Mouse (Mus musculus) layer of hippocampus, adult 8-10 months (tissue): ENCODE results near the gene Fbxw11. TPM values are rescaled to one million over a fixed set of nuclear protein-coding genes. Genes with fewer than 3 reads are reported as not detected.

Experiments used
- DNase-seq, 2 experiments: peaks; one replicate each; pipeline ENCODE4 v3.0.0; 2022; ENCODE audit warnings: low spot score in 2 of 2
- total RNA-seq, 4 experiments: library from RNA; stranded (reverse); gene quantifications; 2 replicates each; pipeline ENCODE4 v1.2.4; 2022

Gene Fbxw11
- total RNA-seq, 4 experiments from 2014 or later: 132 to 150 (median 135) TPM

DNA sequence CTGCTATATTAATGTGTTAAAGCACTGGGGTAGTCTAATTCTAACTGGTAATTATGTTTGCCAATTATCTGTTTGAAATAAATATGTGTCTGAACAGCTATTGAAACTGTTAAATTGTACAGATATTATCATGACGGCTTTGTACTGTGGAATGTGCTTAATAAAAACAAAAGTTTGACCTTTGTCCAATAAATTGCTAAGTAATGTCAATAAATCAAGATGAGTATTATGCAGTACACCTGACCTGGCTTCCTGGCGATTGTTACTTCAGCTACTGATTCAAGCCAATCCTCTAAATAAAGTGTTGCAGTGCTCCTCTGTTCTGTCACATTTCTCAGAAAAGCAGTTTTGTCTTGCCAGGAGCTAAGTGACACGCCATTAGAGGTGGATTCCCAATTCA, 104.0 kb downstream of the Fbxw11 start:
- no peak for DNase-seq

DNA sequence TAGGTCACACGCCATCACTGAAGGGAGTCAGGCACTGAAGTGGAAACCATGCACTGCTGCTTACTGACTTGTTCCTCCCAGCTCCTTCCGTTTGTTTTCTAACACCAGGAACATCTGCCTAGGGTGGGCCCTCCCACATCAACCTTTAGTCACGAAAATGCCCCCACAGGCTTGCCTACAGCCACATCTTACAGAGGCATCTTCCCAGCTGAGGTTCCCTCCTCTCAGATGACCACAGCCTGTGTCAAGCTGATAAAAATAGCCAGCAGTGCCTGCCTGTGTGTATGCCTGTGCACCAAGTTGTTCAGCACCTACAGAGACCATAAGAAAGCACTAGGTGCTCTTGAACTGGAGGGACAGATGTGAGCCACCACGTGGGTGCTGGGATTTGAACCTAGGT, 106.3 kb downstream of the Fbxw11 start:
- DNase-seq: no peak

GRCm38 (mm10) chr11:32751863-32752594, 109.5 kb downstream of the Fbxw11 start:
- DNase-seq: no peak

DNA sequence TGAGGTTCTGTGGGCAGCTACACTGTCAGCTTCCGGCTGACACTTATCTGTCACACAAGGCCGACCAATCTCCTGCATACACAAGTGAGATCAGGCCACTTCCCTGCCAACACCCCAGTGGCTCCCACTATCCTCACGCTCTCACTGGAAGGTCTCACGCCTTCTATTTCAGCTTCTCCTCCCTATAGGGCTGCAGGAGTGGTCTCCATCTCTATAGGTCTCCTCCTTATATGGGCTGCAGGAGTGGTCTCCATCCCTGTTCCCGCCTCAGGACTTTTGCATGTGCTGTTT, 110.0 kb downstream of the Fbxw11 start:
- DNase-seq: no peak

GRCm38 (mm10) chr11:32753358-32753757, 110.8 kb downstream of the Fbxw11 start:
- no peak for DNase-seq

- no peak for DNase-seq
Measured at GRCm38 (mm10) chr11:32762773-32763172, 120.2 kb downstream of the Fbxw11 start.

DNA sequence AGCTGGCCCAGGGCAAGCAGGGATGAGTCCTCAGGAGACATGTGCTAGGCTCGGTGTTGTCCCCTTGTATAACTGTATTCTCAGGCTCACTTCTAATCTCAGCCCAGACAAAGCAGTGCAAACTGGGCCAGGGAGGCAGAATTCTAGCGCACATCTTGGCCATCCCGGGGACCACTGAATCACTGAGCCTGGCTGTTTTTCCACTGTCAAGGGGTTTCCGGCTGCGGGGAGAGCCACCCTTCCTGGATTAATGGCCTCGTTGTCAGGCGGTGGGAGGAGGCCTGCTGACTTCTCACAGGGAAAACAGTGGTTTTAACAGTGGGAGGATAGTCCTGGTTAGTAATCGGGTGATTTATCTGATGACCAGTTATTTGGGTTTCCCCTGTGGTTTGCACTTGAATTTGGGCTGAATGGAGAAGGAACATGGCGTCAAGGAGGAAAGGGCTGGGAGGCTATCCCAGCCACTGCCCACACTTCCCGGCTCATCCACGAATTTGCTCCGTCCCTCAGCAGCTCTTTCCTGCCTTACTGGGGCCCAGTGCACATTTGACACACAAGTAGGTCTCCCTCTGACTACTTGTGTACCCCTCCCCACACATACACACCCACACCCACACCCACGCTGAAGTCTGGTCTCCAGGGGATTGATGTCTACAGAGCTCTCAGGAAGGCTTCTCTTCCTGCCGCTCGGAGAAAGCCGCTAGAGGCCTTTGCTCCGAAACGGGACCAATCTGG, 125.1 kb downstream of the Fbxw11 start:
- no peak for DNase-seq

- DNase-seq: no peak
Measured at GRCm38 (mm10) chr11:32768642-32769343, 126.3 kb downstream of the Fbxw11 start.

DNA sequence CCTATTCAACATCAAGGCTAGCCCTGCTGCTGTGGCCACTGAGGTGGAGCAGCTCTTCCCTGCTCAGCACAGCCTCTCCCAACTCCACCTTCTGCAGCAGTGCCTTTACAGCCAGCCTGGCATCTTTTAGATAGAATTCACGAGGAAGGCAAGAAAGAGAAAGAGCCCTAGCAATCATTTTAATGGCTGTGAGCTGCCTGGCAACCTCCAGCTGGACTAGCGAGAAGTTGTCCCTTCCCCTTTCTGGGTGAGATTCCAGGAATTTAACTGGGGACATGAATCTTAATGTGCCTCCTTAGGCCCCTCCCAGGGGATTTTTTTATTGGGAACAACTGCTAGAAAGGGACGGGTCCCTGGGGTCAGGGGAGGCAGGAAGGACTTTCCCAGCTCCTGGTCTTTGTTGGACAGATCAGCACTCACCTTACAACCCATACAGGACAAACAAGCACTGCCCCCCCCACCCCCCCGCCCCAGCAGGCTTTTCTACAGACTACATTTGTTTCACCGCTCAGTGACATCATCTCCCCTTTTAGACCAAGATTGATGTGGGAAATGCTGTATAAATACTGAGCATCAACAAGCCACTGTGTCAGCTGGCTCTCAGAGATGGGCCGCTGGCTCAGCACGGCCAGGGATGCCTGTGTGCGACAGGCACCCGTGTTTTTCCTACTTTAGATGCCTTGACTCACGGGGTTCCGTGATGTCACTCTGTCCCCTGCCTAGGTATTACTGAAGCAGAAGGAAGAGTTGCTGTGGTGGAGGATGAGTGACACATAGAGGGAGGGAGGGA, 138.4 kb downstream of the Fbxw11 start:
- DNase-seq: peak; percentile 15 to 23

- DNase-seq: peak; percentile 51 to 55
Measured at GRCm38 (mm10) chr11:32781633-32782404, 139.3 kb downstream of the Fbxw11 start.

GRCm38 (mm10) chr11:32782724-32783123, 140.2 kb downstream of the Fbxw11 start:
- no peak for DNase-seq

GRCm38 (mm10) chr11:32785591-32786147, 143.1 kb downstream of the Fbxw11 start:
- DNase-seq: no peak

- no peak for DNase-seq
Measured at GRCm38 (mm10) chr11:32786201-32786600, 143.7 kb downstream of the Fbxw11 start.

- no peak for DNase-seq
Measured at GRCm38 (mm10) chr11:32794759-32795445, 152.4 kb downstream of the Fbxw11 start.

Other genes starting within 250 kb of the Fbxw11 start
- gene Ubtd2, start 187.4 kb upstream of the Fbxw11 start, total RNA-seq: 10 to 100 TPM; 26.3 to 28.8 (median 28.3) TPM
- gene Efcab9, start 110.6 kb upstream of the Fbxw11 start, total RNA-seq: 1 to 10 TPM in 3 of 4 experiments, under 1 TPM in 1; 0.54 to 2.2 (median 1.5) TPM
- 10 to 100 TPM in 2 of 4 experiments, 1 to 10 TPM in 2; 9.3 to 15.3 (median 12.2) TPM for gene Stk10, start 109.4 kb upstream of the Fbxw11 start, total RNA-seq
- gene Smim23, start 181.9 kb downstream of the Fbxw11 start, total RNA-seq: not detected